Mouse (Mus musculus): ENCODE measurements at regions not wholly inside any gene's neighbourhood (a gene's known extent, or its start where the extent isn't known, plus 50 kb on each side); places are given as distances from the start of the nearest gene placed in this dataset.

- in situ Hi-C loops (cut with MboI; ENCODE audit: low pct_ligation_motif_present, low pct_unique_long_range_greater_than_20kb, low sequenced_read_pairs), result no loop called here
- H3K27me3 ChIP-seq (replicated peaks), result no peaks in the 10 kb centered on the region
- TF ChIP-seq MXI1 (IDR thresholded peaks at IDR 0.05; ENCODE audit: low read depth, low read length) (no peak), BHLHE40 (IDR thresholded peaks at IDR 0.05; ENCODE audit: low read depth, low read length) (no peak), ZC3H11A (IDR thresholded peaks at IDR 0.05; ENCODE audit: low read depth, low read length) (no peak), POLR2AphosphoS2 (IDR thresholded peaks at IDR 0.05; ENCODE audit: low read depth, low read length) (no peak), ETS1 (conservative IDR thresholded peaks at IDR 0.05; ENCODE audit: low read depth, low read length) (no peak), CHD1 (IDR thresholded peaks at IDR 0.05; ENCODE audit: low read depth, low read length) (no peak), USF2 (conservative IDR thresholded peaks at IDR 0.05; ENCODE audit: low read depth, low read length) (no peak), UBTF (IDR thresholded peaks at IDR 0.05; ENCODE audit: low read depth, low read length) (no peak), POLR2A (IDR thresholded peaks at IDR 0.05; ENCODE audit: low read depth, low read length) (no peak), MEF2A (IDR thresholded peaks at IDR 0.05; ENCODE audit: borderline replicate concordance, low read depth, low read length) (no peak)
- no peaks in the 10 kb centered on the region for H3K79me2 ChIP-seq (replicated peaks; ENCODE audit: control insufficient read depth, extremely low read depth, insufficient read depth, poor library complexity, severe bottlenecking)
- no peak for DNase-seq (ENCODE audit: extremely low read depth)
- H3K9me3 ChIP-seq (replicated peaks; ENCODE audit: low read length), result no peaks in the 10 kb centered on the region
- dilution Hi-C loops (cut with MboI; ENCODE audit: extremely low pct_ligation_motif_present, extremely low pct_unique_long_range_greater_than_20kb, low sequenced_read_pairs), result no loop called here
- no peak overlapping the region for H3K4me3 ChIP-seq (replicated peaks in 1 of 3; ENCODE audit: low read depth in 2 of 3, low read length in 2 of 3, poor library complexity in 1 of 3)
- H3K36me3 ChIP-seq (replicated peaks in 1 of 2; ENCODE audit: control insufficient read depth in 1 of 2, insufficient read depth in 1 of 2, low read length in 1 of 2), result no peaks in the 10 kb centered on the region
- H3K4me1 ChIP-seq (ENCODE audit: control insufficient read depth in 1 of 2, insufficient read depth in 2 of 2), result no peaks in the 10 kb centered on the region
- no peak overlapping the region for H3K9ac ChIP-seq (ENCODE audit: insufficient read depth, low read depth)
- H3K4me2 ChIP-seq (ENCODE audit: insufficient read depth, low read depth, poor library complexity, severe bottlenecking), result no peak overlapping the region
- no peak overlapping the region for H3K27ac ChIP-seq (ENCODE audit: insufficient read depth, low read depth)
Measured at GRCm38 (mm10) chr10:115025950-115026349, 158.9 kb downstream of the Tph2 start.

- TF ChIP-seq CTCF (conservative IDR thresholded peaks at IDR 0.05 in 1 of 2, IDR thresholded peaks at IDR 0.05 in 1 of 2; ENCODE audit: low read depth in 2 of 2, low read length in 2 of 2), result no peak
- TF ChIP-seq ZC3H11A (IDR thresholded peaks at IDR 0.05; ENCODE audit: low read depth, low read length), result no peak
- TF ChIP-seq RCOR1 (conservative IDR thresholded peaks at IDR 0.05; ENCODE audit: low read depth, low read length), result no peak
- no peak for TF ChIP-seq NELFE (IDR thresholded peaks at IDR 0.05; ENCODE audit: low read depth, low read length)
- TF ChIP-seq MAX (IDR thresholded peaks at IDR 0.05; ENCODE audit: low read length), result no peak
- in situ Hi-C loops (cut with MboI; ENCODE audit: low pct_ligation_motif_present, low pct_unique_long_range_greater_than_20kb, low sequenced_read_pairs) (no loop called here), dilution Hi-C loops (cut with MboI; ENCODE audit: extremely low pct_ligation_motif_present, extremely low pct_unique_long_range_greater_than_20kb, low sequenced_read_pairs) (no loop called here)
- H3K27me3 ChIP-seq (replicated peaks), result no peaks in the 10 kb centered on the region
- no peak overlapping the region for H3K4me2 ChIP-seq (ENCODE audit: insufficient read depth, low read depth, poor library complexity, severe bottlenecking)
- H3K4me3 ChIP-seq (replicated peaks in 1 of 3; ENCODE audit: low read depth in 2 of 3, low read length in 2 of 3, poor library complexity in 1 of 3), result no peak overlapping the region
- no peak for DNase-seq (ENCODE audit: extremely low read depth)
- no peaks in the 10 kb centered on the region for H3K36me3 ChIP-seq (replicated peaks in 1 of 2; ENCODE audit: control insufficient read depth in 1 of 2, insufficient read depth in 1 of 2, low read length in 1 of 2)
- H3K9ac ChIP-seq (ENCODE audit: insufficient read depth, low read depth), result no peak overlapping the region
- H3K27ac ChIP-seq (ENCODE audit: insufficient read depth, low read depth), result no peak overlapping the region
- no peaks in the 10 kb centered on the region for H3K4me1 ChIP-seq (ENCODE audit: control insufficient read depth in 1 of 2, insufficient read depth in 2 of 2)
- no peaks in the 10 kb centered on the region for H3K9me3 ChIP-seq (replicated peaks; ENCODE audit: low read length)
- no peaks in the 10 kb centered on the region; the same call in 1 of the 2 replicates for H3K79me2 ChIP-seq (replicated peaks; ENCODE audit: control insufficient read depth, extremely low read depth, insufficient read depth, poor library complexity, severe bottlenecking)
Measured at GRCm38 (mm10) chr10:115019443-115019842, 165.4 kb downstream of the Tph2 start.

- H3K4me2 ChIP-seq (ENCODE audit: insufficient read depth, low read depth, poor library complexity, severe bottlenecking), result no peak overlapping the region
- no peak overlapping the region for H3K27ac ChIP-seq (ENCODE audit: insufficient read depth, low read depth)
- in situ Hi-C loops (cut with MboI; ENCODE audit: low pct_ligation_motif_present, low pct_unique_long_range_greater_than_20kb, low sequenced_read_pairs), result no loop called here
- H3K27me3 ChIP-seq (replicated peaks), result no peaks in the 10 kb centered on the region
- TF ChIP-seq USF2 (conservative IDR thresholded peaks at IDR 0.05; ENCODE audit: low read depth, low read length), result no peak
- TF ChIP-seq RAD21 (IDR thresholded peaks at IDR 0.05; ENCODE audit: low read depth, low read length), result no peak
- TF ChIP-seq ZKSCAN1 (IDR thresholded peaks at IDR 0.05; ENCODE audit: borderline replicate concordance, low read depth, low read length), result no peak
- no peak for TF ChIP-seq SIN3A (IDR thresholded peaks at IDR 0.05; ENCODE audit: low read length)
- no peak for TF ChIP-seq HCFC1 (IDR thresholded peaks at IDR 0.05; ENCODE audit: low read depth, low read length)
- no peak for TF ChIP-seq IRF4 (IDR thresholded peaks at IDR 0.05; ENCODE audit: low read depth, low read length)
- no peak for TF ChIP-seq RCOR1 (conservative IDR thresholded peaks at IDR 0.05; ENCODE audit: low read depth, low read length)
- no peak for TF ChIP-seq CTCF (conservative IDR thresholded peaks at IDR 0.05 in 1 of 2, IDR thresholded peaks at IDR 0.05 in 1 of 2; ENCODE audit: low read depth in 2 of 2, low read length in 2 of 2)
- no peak for TF ChIP-seq USF1 (IDR thresholded peaks at IDR 0.05; ENCODE audit: low read depth, low read length)
- TF ChIP-seq KAT2A (IDR thresholded peaks at IDR 0.05; ENCODE audit: insufficient replicate concordance, low read length), result no peak
- no peak for TF ChIP-seq MAZ (IDR thresholded peaks at IDR 0.05; ENCODE audit: low read depth, low read length)
- TF ChIP-seq ETS1 (conservative IDR thresholded peaks at IDR 0.05; ENCODE audit: low read depth, low read length), result no peak
- no peak overlapping the region for H3K4me3 ChIP-seq (replicated peaks in 1 of 3; ENCODE audit: low read depth in 2 of 3, low read length in 2 of 3, poor library complexity in 1 of 3)
- H3K79me2 ChIP-seq (replicated peaks; ENCODE audit: control insufficient read depth, extremely low read depth, insufficient read depth, poor library complexity, severe bottlenecking), result no peaks in the 10 kb centered on the region; the same call in 1 of the 2 replicates
- no peaks in the 10 kb centered on the region for H3K4me1 ChIP-seq (ENCODE audit: control insufficient read depth in 1 of 2, insufficient read depth in 2 of 2)
- dilution Hi-C loops (cut with MboI; ENCODE audit: extremely low pct_ligation_motif_present, extremely low pct_unique_long_range_greater_than_20kb, low sequenced_read_pairs), result no loop called here
- H3K36me3 ChIP-seq (replicated peaks in 1 of 2; ENCODE audit: control insufficient read depth in 1 of 2, insufficient read depth in 1 of 2, low read length in 1 of 2), result no peaks in the 10 kb centered on the region
- H3K9ac ChIP-seq (ENCODE audit: insufficient read depth, low read depth), result no peak overlapping the region
- no peaks in the 10 kb centered on the region for H3K9me3 ChIP-seq (replicated peaks; ENCODE audit: low read length)
- DNase-seq (ENCODE audit: extremely low read depth), result no peak
Measured at GRCm38 (mm10) chr10:115013491-115014001, 171.3 kb downstream of the Tph2 start.

Data from CH12.LX (cell line).